Mouse (Mus musculus) myocyte (in vitro differentiated cells): ENCODE measurements around the gene Sf1.

ENCODE experiments used
- E2F4 ChIP-seq: IDR thresholded peaks from one replicate; pipeline ENCODE4 v1.6.1; 2011; ENCODE audit warnings: mild to moderate bottlenecking, control low read depth, moderate library complexity; ENCODE audit not compliant: insufficient read depth
- MAX ChIP-seq: IDR thresholded peaks from one replicate; pipeline ENCODE4 v1.6.1; 2011; ENCODE audit warnings: low read depth, mild to moderate bottlenecking, control low read depth
- MYOD1 ChIP-seq, 3 experiments: IDR thresholded peaks; one replicate each; pipeline ENCODE4 v1.6.1; 2011; ENCODE audit warnings: control low read depth in 2 of 3, low read depth in 2 of 3, mild to moderate bottlenecking in 2 of 3, moderate library complexity in 1 of 3; ENCODE audit not compliant: insufficient read length in 2 of 3, control insufficient read depth in 1 of 3
- POLR2A ChIP-seq: IDR thresholded peaks from one replicate; pipeline ENCODE4 v1.6.1; 2011; ENCODE audit warnings: low read depth, mild to moderate bottlenecking, control low read depth, moderate library complexity; ENCODE audit not compliant: insufficient read length
- REST ChIP-seq: IDR thresholded peaks from one replicate; pipeline ENCODE4 v1.6.1; 2011; ENCODE audit warnings: mild to moderate bottlenecking, control low read depth, moderate library complexity; ENCODE audit not compliant: insufficient read depth, insufficient read length
- TCF3 ChIP-seq: IDR thresholded peaks from one replicate; pipeline ENCODE4 v1.6.1; 2011; ENCODE audit warnings: low read depth, control low read depth; ENCODE audit not compliant: insufficient read length
- USF1 ChIP-seq: IDR thresholded peaks from one replicate; pipeline ENCODE4 v1.6.1; 2011; ENCODE audit warnings: low read depth, mild to moderate bottlenecking, control low read depth, moderate library complexity

DNA sequence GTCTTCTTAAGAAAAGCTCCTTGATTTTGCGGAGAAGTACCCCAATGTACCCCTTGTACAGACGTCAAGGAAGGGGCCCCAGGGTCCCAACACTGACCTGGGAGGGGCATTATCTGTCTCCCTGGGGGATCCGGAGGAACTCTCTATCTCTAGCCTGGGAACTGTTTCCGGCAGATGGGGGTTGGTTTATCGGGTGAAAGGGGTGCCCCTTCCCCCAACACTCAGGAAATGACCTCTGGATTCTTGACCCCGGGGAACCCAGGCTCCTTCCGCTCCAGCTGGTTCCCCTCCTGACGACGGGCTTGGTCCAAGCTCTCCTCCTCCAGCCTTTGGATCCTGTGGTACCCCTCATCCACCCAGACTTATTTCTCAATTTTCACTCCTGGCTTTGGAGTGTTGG, 38.5 kb downstream of the Sf1 start:
- TF ChIP-seq POLR2A (no peak), TCF3 (no peak), MAX (no peak), REST (no peak), E2F4 (no peak), MYOD1 (IDR thresholded peaks at IDR 0.05; ENCODE audit: control insufficient read depth in 1 of 3, insufficient read length in 2 of 3, low read depth in 2 of 3) (no peak), USF1 (no peak)
